Mouse (Mus musculus) adrenal gland, postnatal 10 days (tissue): ENCODE measurements at regions not wholly inside any gene's neighbourhood (a gene's known extent, or its start where the extent isn't known, plus 50 kb on each side); places are given as distances from the start of the nearest gene placed in this dataset.
A peak's percentile ranks its signal among the peaks of the same experiment; 100 is the strongest.

ENCODE experiments used
- DNase-seq: peaks from one replicate; pipeline ENCODE4 v3.0.0; 2021; ENCODE audit warnings: mixed read lengths

GRCm38 (mm10) chr8:128235071-128235470, 123.3 kb upstream of the Nrp1 start:
- no peak for DNase-seq

GRCm38 (mm10) chr8:128235527-128235926, 122.9 kb upstream of the Nrp1 start:
- no peak for DNase-seq

GRCm38 (mm10) chr8:128236097-128236496, 122.3 kb upstream of the Nrp1 start:
- DNase-seq: no peak

GRCm38 (mm10) chr8:128238948-128239347, 119.5 kb upstream of the Nrp1 start:
- DNase-seq: no peak

GRCm38 (mm10) chr8:128239783-128240182, 118.6 kb upstream of the Nrp1 start:
- DNase-seq: peak; percentile 23

- DNase-seq: no peak
These were observed 117.2 kb upstream of the Nrp1 start for GRCm38 (mm10) chr8:128241200-128241599.

- no peak for DNase-seq
These were observed 115.7 kb upstream of the Nrp1 start for GRCm38 (mm10) chr8:128242465-128243251.

- no peak for DNase-seq
These were observed 106.7 kb upstream of the Nrp1 start for GRCm38 (mm10) chr8:128251723-128252122.

- no peak for DNase-seq
These were observed 97.6 kb upstream of the Nrp1 start for GRCm38 (mm10) chr8:128260836-128261235.

- DNase-seq: no peak
These were observed 97.0 kb upstream of the Nrp1 start for GRCm38 (mm10) chr8:128261367-128261766.

- DNase-seq: no peak
These were observed 95.0 kb upstream of the Nrp1 start for GRCm38 (mm10) chr8:128263251-128263947.

GRCm38 (mm10) chr8:128267261-128267660, 91.1 kb upstream of the Nrp1 start:
- DNase-seq: peak; percentile 9

- DNase-seq: no peak
These were observed 90.4 kb upstream of the Nrp1 start for GRCm38 (mm10) chr8:128268010-128268409.

GRCm38 (mm10) chr8:128269546-128269945, 88.9 kb upstream of the Nrp1 start:
- DNase-seq: no peak

GRCm38 (mm10) chr8:128272866-128273344, 85.5 kb upstream of the Nrp1 start:
- DNase-seq: peak; percentile 80

GRCm38 (mm10) chr8:128276475-128276874, 81.9 kb upstream of the Nrp1 start:
- DNase-seq: no peak

GRCm38 (mm10) chr8:128282802-128283201, 75.6 kb upstream of the Nrp1 start:
- no peak for DNase-seq

- no peak for DNase-seq
These were observed 75.0 kb upstream of the Nrp1 start for GRCm38 (mm10) chr8:128283365-128283764.

- DNase-seq: no peak
These were observed 73.6 kb upstream of the Nrp1 start for GRCm38 (mm10) chr8:128284816-128285215.

GRCm38 (mm10) chr8:128290076-128290475, 68.3 kb upstream of the Nrp1 start:
- DNase-seq: no peak

GRCm38 (mm10) chr8:128292394-128292793, 66.0 kb upstream of the Nrp1 start:
- no peak for DNase-seq

GRCm38 (mm10) chr8:128296728-128297380, 61.5 kb upstream of the Nrp1 start:
- DNase-seq: no peak

- DNase-seq: peak; percentile 30
These were observed 56.1 kb upstream of the Nrp1 start for GRCm38 (mm10) chr8:128302322-128302721.
